Mouse (Mus musculus): ENCODE measurements around the gene Prom1. TPM values are rescaled to one million over a fixed set of nuclear protein-coding genes. Genes with fewer than 3 reads are reported as not detected.
"Not testable (repeated sequence)": the region's sequence is repeated elsewhere in the genome, so short reads cannot be mapped to it uniquely, and the experiment has no call there.

Prom1 gene
- 10 to 100 TPM; 13.1 to 13.3 TPM for total RNA-seq (2021)
- long read RNA-seq, transcript Prom1-203 (27 exons, 3,664 nt), result major isoform, 6 of 10 reads
- long read RNA-seq, partial matches to known transcripts, result 0 of 10 reads
- long read RNA-seq, other reads (novel, unspliced or antisense), result 4 of 10 reads

- no peak for DNase-seq (ENCODE audit: low spot score in 2 of 2)
These were observed at the start of gene Prom1 for GRCm38 (mm10) chr5:44101231-44102110. TSS of gene Prom1 (minus strand) at chr5:44102032.

- DNase-seq (ENCODE audit: low spot score in 2 of 2), result no peak
These were observed 45.9 kb upstream of the Prom1 start for GRCm38 (mm10) chr5:44147732-44148131.

- no peak for DNase-seq (ENCODE audit: low spot score in 2 of 2)
These were observed 44.9 kb upstream of the Prom1 start for GRCm38 (mm10) chr5:44146437-44147332.

GRCm38 (mm10) chr5:44143467-44144235, 41.8 kb upstream of the Prom1 start:
- no peak for DNase-seq (ENCODE audit: low spot score in 2 of 2)

DNA sequence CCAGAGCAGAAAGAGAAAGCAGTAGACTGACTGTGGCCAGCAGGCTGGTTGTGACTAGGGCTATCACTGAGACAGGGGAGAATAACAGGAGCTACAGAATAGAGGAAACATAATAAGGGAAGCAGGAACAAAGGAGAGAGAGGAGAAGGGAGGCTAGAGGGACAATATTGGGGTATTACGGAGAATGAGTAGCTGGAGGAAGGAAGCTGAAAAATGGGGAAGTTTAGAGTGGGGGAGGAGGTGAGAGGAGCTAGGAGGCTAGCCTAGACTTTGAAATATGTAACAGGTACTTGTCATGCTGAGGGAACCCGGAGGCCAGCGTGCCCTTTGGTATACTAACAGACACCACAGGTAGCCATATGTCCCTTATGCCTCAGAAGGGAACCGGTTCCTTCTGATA, 25.7 kb upstream of the Prom1 start:
- DNase-seq (ENCODE audit: low spot score in 2 of 2), result no peak

GRCm38 (mm10) chr5:44126574-44126973, 24.7 kb upstream of the Prom1 start:
- not testable (repeated sequence) for DNase-seq (ENCODE audit: low spot score in 2 of 2)

DNA sequence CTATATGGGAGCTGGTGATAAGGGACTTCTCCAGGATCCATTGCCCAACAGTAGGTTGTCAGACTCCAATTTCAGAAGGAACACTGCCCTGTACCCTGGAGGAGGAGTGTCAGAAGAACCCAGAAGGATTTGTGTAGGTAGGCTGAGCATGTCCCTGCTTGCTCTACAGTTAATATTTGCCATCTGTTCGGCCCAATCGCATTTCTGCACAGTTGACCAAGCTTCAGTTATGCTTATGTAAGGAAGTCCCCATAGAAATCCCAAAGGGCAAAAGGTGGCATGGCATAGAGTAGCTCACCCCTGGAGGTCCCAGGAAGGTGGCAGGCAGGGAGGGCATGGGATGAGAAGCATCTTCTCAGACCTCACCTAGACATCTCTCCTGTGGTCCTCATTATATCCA, 19.6 kb upstream of the Prom1 start:
- no peak for DNase-seq (ENCODE audit: low spot score in 2 of 2)

- DNase-seq (ENCODE audit: low spot score in 2 of 2), result no peak
These were observed 11.3 kb upstream of the Prom1 start for GRCm38 (mm10) chr5:44113138-44113537.

DNA sequence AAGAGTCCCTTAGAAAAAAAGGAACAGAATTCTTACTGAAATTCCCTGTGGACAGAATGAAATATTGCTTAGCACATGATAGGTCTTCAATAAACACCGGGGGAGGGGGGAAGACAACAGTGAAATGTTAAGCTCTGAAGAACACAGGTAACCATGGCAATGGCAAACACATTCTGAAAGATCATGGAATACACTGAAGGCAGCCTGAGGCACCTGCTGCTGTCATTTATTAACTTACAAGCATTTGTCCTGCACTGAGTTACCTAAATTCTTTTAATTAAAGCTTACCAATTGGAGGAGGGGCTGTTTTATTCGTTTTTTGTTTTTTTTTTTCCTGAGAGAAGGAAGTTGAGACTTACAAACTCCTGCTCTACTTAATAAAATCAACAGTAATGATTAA, 7.3 kb upstream of the Prom1 start:
- no peak for DNase-seq (ENCODE audit: low spot score in 2 of 2)

GRCm38 (mm10) chr5:44108125-44108524, 6.3 kb upstream of the Prom1 start:
- DNase-seq (ENCODE audit: low spot score in 2 of 2), result no peak

GRCm38 (mm10) chr5:44105192-44105591, 3.4 kb upstream of the Prom1 start:
- DNase-seq (ENCODE audit: low spot score in 2 of 2), result no peak

GRCm38 (mm10) chr5:44104686-44105085, 2.9 kb upstream of the Prom1 start:
- DNase-seq (ENCODE audit: low spot score in 2 of 2), result no peak

DNA sequence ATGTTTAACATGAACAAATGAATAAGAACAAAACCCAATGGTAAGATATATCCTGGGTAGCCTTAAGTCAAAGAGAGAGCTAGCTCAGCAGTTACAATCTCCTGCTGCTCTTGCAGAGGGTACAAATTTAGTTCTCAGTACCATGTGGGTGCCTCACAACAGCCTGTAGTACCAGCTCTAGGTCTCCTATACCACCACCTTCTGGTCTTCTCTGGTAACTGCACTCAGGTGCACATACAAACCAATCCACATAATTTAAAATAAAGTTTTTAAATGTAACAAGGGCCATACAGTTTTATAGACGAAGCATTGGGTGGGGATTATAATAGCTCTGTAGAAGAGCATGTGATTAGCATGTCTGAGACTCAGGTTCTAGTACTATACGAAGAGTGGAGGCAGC, 2.3 kb upstream of the Prom1 start:
- DNase-seq (ENCODE audit: low spot score in 2 of 2), result no peak

GRCm38 (mm10) chr5:44103121-44103520, 1.3 kb upstream of the Prom1 start:
- DNase-seq (ENCODE audit: low spot score in 2 of 2), result no peak

DNA sequence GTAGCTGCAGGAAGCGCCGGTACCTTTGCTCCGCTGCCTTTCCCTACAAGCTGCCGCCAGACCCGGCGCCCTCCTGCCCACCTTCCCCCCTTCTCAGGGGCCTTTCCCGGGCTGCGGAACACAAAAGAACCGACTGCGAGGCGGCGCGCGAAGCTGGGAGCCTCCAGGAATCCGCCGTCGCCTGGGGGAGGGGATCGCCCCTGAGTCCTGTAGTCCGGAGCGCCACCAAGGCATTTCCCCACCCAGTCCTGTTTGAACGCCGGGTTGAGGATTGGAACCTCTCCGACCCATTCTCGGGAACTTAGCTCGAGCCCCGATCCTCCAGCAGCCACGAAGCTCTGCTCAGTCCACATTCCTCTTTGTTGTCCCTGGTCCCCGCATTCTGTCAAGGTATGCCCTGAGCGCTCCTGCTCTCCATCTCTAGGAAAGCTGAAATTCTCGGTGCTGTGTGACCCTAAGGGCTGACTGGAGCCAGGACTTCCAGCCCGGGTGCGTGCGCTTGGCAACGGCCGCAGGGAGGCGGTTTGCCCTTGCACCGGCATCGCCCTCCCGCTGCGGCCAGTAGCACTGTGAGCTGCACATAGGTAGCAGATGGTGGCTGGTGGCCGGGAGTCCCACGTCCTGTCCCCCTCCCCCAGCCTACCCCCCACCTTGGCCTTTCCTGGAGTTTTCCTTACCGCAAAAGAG, 1.1 kb downstream of the Prom1 start:
- DNase-seq (ENCODE audit: low spot score in 2 of 2), result no peak

DNA sequence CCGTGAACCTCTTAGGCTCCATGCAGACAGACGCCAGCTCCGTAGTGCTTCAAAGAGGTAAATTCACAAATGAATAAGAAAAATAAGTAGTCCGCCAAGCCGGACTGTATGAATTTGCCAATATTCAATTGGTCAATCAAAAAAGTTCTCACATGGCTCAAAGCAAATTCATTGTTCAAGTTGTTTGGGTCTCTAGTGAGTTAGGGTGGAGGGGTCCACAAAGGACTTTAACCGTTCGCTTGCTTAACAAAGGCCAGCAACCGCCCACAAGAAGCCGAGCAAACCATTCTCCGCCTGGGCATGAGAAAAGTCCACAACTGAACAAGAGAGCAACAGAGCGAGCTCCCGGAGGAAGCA, 1.7 kb downstream of the Prom1 start:
- DNase-seq (ENCODE audit: low spot score in 2 of 2), result no peak

GRCm38 (mm10) chr5:44096996-44097395, 4.8 kb downstream of the Prom1 start:
- no peak for DNase-seq (ENCODE audit: low spot score in 2 of 2)

- no peak for DNase-seq (ENCODE audit: low spot score in 2 of 2)
These were observed 5.7 kb downstream of the Prom1 start for GRCm38 (mm10) chr5:44096106-44096505.

DNA sequence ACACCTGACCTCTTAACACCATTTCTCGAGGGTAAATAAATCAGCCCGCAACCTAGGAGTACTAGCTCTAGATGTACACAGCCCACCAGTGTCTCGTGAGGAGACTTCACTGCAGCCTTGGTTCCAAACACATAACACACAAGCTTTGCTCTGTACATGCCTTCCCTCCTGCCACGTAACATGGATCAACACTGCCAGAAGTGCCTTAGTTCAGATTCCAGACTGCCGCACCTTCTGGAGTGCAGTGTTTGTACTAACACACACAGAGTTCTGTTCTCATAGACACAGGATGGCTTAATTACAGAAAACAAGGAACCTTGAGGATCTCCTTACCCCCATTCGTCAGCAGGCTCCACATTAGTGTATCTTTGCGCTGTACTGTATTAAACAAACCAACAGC, 6.1 kb downstream of the Prom1 start:
- no peak for DNase-seq (ENCODE audit: low spot score in 2 of 2)

GRCm38 (mm10) chr5:44087034-44087433, 14.8 kb downstream of the Prom1 start:
- DNase-seq (ENCODE audit: low spot score in 2 of 2), result no peak

DNA sequence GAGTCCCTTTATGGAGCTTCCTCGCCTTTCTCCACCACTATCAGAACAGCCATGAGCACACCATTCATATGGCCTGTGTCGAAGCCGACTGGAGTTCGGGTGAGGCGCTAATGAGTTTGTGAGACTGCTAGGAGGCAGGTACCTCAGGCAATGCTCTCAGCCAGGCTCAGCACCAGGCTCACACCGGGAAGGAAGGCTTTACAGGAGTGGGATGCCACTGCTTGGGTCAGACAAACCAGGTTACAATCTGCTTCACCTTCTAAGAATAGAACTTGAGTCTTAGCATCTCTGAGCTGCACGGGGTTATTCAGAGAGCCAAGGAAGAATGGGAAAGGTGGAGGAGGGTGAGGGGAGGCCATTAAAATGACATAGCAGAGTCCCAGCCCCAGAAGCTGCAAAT, 16.0 kb downstream of the Prom1 start:
- DNase-seq (ENCODE audit: low spot score in 2 of 2), result no peak

Measured in layer of hippocampus, adult 18-20 months (tissue).